Mouse (Mus musculus): ENCODE measurements around the gene Veph1. TPM values are rescaled to one million over a fixed set of nuclear protein-coding genes. Genes with fewer than 3 reads are reported as not detected.
A peak's percentile ranks its signal among the peaks of the same experiment; 100 is the strongest.

Gene Veph1
- polyA plus RNA-seq, 1 experiment from 2014 or later: 12.0 TPM

DNA sequence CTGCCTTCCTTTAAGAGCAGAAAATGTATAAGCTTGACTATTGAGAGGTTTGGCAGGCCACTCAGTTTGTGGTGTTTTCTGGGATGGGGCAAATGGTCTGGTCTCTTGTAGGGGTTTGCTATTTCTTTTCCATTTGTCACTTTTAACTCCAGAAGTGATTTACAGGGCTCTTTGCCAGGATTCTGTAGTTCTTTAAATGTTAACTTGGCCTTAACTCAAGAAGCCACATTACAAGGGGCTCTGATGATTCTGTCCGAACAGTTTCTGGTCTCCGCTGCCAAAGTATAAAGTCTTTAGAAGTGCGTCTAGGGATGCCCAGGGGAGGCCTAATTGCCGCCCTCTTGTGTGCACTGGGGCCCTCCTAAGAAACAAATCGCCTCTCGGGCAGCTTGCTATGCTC, 134.0 kb downstream of the Veph1 start:
- Histone ChIP-seq H3K9ac (no peak overlapping the region), H3K27ac (no peak overlapping the region), H3K4me3 (replicated peaks) (no peak overlapping the region), H3K27me3 (no peaks in the 10 kb centered on the region), H3K9me3 (replicated peaks) (no peaks in the 10 kb centered on the region), H3K4me2 (no peak overlapping the region), H3K36me3 (no peaks in the 10 kb centered on the region), H3K4me1 (no peaks in the 10 kb centered on the region)
- 48% methylated on average over 6 of the region's 6 CpGs for WGBS
- ATAC-seq (replicated peaks; ENCODE audit: low FRiP score): no peak

DNA sequence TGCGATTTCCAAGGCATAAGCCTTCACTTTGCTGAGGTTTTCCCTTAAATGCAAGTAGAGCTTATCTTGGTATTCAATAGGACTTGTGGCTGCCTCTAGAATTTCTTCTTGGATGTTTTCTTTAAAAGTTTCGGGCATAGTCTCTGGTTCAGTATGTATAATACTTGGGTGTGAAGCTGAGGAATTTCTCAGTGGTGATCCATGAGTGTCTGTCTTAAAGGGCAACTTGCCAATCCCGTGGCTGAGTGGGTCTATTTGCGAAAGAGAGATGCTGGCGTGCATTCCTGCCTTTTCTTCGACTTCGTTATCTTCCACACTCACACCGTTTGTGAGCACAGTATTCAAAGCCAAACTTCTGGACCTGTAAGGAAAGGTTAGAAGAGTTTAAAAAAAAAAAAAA, 138.7 kb downstream of the Veph1 start:
- WGBS: 86% methylated on average over 8 of the region's 8 CpGs
- H3K27me3 ChIP-seq: no peaks in the 10 kb centered on the region
- H3K4me3 ChIP-seq (replicated peaks): no peak overlapping the region
- no peak overlapping the region for H3K27ac ChIP-seq
- no peak overlapping the region for H3K9ac ChIP-seq
- H3K4me2 ChIP-seq: no peak overlapping the region
- no peaks in the 10 kb centered on the region for H3K4me1 ChIP-seq
- ATAC-seq (replicated peaks; ENCODE audit: low FRiP score): no peak
- H3K9me3 ChIP-seq (replicated peaks): no peaks in the 10 kb centered on the region
- no peaks in the 10 kb centered on the region for H3K36me3 ChIP-seq

DNA sequence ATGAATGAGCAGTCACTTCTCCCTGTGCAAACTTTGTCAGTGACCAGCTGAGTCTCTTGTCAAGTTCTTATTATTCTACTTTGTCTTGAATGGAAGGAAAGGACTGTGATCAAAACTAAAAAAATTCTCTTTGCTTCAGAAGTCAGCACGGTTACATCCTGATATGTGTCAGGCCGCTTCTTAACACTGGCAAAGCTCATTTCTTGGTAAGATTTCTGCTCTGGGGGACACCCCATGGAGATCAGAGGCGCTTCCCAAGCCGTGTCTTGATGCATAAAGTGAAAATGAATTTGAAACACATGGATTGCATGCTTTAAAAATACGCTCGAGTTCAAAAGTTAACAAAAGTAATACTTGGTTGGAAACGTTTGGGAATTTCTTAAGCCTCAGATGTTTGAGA, 159.0 kb downstream of the Veph1 start:
- H3K27me3 ChIP-seq: no peaks in the 10 kb centered on the region
- H3K9ac ChIP-seq: no peak overlapping the region
- H3K4me1 ChIP-seq: peaks cover 8% of the 10 kb centered on the region; the same call in 1 of the 2 replicates
- no peak overlapping the region for H3K4me2 ChIP-seq
- no peak overlapping the region for H3K4me3 ChIP-seq (replicated peaks)
- no peak for ATAC-seq (replicated peaks; ENCODE audit: low FRiP score)
- H3K27ac ChIP-seq: no peak overlapping the region
- H3K36me3 ChIP-seq: no peaks in the 10 kb centered on the region
- H3K9me3 ChIP-seq (replicated peaks): no peaks in the 10 kb centered on the region
- 80% methylated on average over 7 of the region's 7 CpGs for WGBS

DNA sequence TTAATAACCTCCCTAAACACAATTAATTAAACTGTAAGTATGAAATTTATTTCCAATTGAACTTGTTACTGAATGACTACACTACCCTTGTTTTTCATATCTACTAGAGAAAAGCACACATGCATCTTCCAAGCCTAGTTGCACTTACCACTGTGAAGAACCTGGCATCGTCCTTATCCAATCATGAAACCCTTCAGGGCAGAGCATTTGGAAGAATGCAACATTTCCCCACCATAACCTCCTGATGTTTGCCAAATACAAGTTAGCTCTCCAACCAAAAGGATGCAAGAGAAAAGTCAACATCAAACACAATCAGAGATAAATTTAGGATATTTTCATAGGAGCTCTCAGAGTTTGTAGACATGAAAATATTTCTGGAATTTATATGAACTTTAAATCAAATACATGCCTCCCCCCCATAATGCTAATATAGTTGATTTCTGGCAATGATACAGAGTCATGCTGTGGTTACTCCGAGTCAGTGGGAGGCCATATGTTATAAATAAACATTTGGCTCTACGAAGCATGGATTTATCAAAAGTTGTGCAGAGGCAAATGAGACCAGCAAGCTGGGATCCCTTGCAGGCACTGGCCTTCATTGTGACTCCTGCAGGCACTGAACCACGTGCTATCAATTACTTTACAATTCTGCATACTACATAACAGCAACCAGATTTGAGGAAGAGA, 165.2 kb downstream of the Veph1 start:
- Histone ChIP-seq H3K9ac (no peak overlapping the region), H3K4me2 (no peak overlapping the region), H3K4me3 (replicated peaks) (no peak overlapping the region), H3K9me3 (replicated peaks) (no peaks in the 10 kb centered on the region), H3K27me3 (no peaks in the 10 kb centered on the region), H3K36me3 (no peaks in the 10 kb centered on the region), H3K27ac (peak overlapping the region; percentile 45; the same call in 1 of the 2 replicates), H3K4me1 (peaks cover 16% of the 10 kb centered on the region)
- 56% methylated on average over 4 of the region's 4 CpGs for WGBS
- 0 out of 2 replicates have a peak, but pooled peaks have one; percentile 52 for ATAC-seq (replicated peaks; ENCODE audit: low FRiP score)

DNA sequence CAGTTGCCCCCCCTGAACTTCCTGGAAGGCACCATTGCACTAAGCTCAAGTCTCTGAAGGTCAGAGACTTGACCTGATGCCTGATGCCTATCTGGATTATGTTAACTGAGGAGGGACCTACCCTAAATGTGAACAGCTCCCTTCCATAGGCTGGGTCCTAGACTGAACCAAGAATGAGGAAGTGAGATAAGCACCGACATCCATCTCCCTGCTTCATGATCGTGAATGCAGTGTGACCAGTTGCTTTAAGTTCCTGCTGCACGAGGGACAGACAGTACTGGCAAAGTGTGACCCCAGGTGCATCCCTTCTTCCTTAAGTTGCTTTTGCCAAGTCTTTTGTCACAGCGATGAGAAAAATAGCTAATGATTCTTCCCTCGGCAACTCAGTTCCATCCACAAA, 166.9 kb downstream of the Veph1 start:
- Histone ChIP-seq H3K27ac (no peak overlapping the region), H3K27me3 (no peaks in the 10 kb centered on the region), H3K9me3 (replicated peaks) (no peaks in the 10 kb centered on the region), H3K9ac (no peak overlapping the region), H3K4me2 (no peak overlapping the region), H3K4me3 (replicated peaks) (no peak overlapping the region), H3K36me3 (no peaks in the 10 kb centered on the region), H3K4me1 (peaks cover 9% of the 10 kb centered on the region; the same call in 1 of the 2 replicates)
- WGBS: 70% methylated on average over 5 of the region's 5 CpGs
- no peak for ATAC-seq (replicated peaks; ENCODE audit: low FRiP score)

DNA sequence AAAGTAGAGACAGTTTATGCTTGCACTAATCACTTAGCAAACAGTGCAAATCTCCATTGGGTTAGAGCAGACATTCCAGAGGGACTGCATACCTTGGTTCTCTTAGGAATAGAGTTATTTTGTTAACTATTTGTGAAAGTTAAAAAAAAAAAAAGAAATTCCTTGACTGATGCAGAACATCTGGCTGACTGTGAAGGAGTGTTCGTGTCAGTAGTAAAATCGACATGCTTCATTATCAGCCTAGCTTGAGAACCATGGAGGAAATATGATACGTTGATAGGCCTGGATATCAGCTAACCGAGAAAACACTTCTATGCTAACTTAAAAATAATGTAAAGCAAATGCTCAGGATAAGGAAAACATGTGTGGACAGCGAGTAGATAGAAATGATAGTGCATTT, 191.1 kb downstream of the Veph1 start:
- Histone ChIP-seq H3K27ac (no peak overlapping the region), H3K9me3 (replicated peaks) (no peaks in the 10 kb centered on the region), H3K4me3 (replicated peaks) (no peak overlapping the region), H3K4me1 (peaks cover 11% of the 10 kb centered on the region; the same call in 1 of the 2 replicates), H3K4me2 (no peak overlapping the region), H3K36me3 (no peaks in the 10 kb centered on the region), H3K27me3 (no peaks in the 10 kb centered on the region), H3K9ac (no peak overlapping the region)
- 23% methylated on average over 5 of the region's 5 CpGs for WGBS
- no peak for ATAC-seq (replicated peaks; ENCODE audit: low FRiP score)

DNA sequence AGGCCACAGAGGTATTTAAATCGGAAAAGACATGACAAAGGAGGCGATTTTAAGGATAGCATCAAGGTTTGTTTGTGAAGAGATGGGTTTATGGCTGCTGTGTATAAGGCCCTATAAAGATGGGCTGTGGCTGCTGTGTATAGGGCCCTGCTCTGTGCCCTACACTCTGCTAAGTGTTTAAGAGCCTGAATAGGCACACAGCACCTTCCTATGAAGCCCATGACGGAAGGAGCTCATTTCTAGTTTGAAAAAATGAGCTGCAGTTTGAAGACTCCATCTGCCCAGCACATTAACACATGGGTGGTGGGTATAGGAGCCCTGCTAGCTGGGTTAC, 194.1 kb downstream of the Veph1 start:
- no peaks in the 10 kb centered on the region for H3K27me3 ChIP-seq
- no peak overlapping the region for H3K4me2 ChIP-seq
- peaks cover 11% of the 10 kb centered on the region; the same call in 1 of the 2 replicates for H3K4me1 ChIP-seq
- 79% methylated on average over 3 of the region's 3 CpGs for WGBS
- H3K9ac ChIP-seq: no peak overlapping the region
- no peak overlapping the region for H3K4me3 ChIP-seq (replicated peaks)
- no peak overlapping the region for H3K27ac ChIP-seq
- H3K9me3 ChIP-seq (replicated peaks): no peaks in the 10 kb centered on the region
- ATAC-seq (replicated peaks; ENCODE audit: low FRiP score): no peak
- no peaks in the 10 kb centered on the region for H3K36me3 ChIP-seq

DNA sequence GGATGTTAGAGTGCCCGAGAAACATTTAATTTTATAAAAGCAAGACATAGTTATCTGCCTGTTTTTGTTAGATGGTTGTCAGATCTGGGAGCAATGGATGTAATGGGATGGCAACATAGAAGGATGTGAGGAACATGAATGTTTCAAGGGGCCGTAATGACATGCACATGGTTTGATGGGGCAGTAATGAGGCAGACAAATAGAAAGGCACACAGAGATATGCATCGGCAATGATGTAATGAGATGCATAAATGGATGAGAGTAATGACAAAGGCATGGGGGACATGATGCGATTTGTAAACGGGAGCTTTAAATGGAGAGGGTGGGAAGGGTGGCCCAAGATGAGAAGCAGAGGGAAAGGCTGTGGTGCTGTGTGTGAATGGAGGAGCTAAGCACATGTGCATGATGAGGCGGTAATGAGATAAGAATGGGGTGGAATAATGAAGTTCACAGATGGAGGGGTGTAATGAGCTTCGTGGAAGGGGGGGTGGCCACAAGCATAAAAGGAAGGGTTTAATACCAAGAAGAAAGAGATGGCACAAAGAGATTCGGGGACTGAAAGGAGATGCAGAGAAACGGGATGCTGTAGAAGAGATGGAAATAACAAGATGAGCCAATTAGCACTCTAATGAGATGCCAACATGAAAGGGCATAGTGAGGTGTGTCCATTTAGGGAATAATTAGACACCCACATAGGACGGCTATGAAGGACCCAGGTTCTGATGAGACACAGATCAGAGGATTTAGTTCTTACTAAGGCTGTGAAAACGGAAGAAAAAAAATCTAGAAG, 194.6 kb downstream of the Veph1 start:
- WGBS: 72% methylated on average over 11 of the region's 11 CpGs
- Histone ChIP-seq H3K4me1 (peaks cover 11% of the 10 kb centered on the region; the same call in 1 of the 2 replicates), H3K27ac (no peak overlapping the region), H3K9me3 (replicated peaks) (no peaks in the 10 kb centered on the region), H3K4me3 (replicated peaks) (no peak overlapping the region), H3K9ac (no peak overlapping the region), H3K4me2 (no peak overlapping the region), H3K36me3 (no peaks in the 10 kb centered on the region), H3K27me3 (no peaks in the 10 kb centered on the region)
- ATAC-seq (replicated peaks; ENCODE audit: low FRiP score): no peak

DNA sequence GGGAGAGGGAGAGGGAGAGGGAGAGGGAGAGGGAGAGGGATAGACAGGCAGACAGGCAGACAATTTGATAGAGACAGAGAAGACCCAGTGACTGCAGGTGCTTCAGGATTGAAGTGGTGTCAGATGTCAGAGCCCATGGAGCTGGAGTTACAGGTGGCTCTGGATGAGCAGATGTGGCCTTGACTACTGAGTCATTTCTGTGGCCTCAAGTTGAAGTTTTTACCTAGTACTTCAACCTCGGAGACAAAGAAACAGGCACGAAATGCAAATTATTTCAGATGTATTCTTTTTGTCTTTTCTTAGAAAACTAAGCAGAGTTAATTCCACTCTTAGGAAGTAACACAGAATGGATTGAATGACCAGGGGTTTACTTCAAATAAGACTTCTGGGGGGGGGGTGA, 195.6 kb downstream of the Veph1 start:
- Histone ChIP-seq H3K4me2 (no peak overlapping the region), H3K4me3 (replicated peaks) (no peak overlapping the region), H3K27me3 (no peaks in the 10 kb centered on the region), H3K27ac (no peak overlapping the region), H3K4me1 (peaks cover 11% of the 10 kb centered on the region; the same call in 1 of the 2 replicates), H3K36me3 (no peaks in the 10 kb centered on the region), H3K9me3 (replicated peaks) (no peaks in the 10 kb centered on the region), H3K9ac (no peak overlapping the region)
- no peak for ATAC-seq (replicated peaks; ENCODE audit: low FRiP score)
- WGBS: 81% methylated on average over 2 of the region's 2 CpGs

DNA sequence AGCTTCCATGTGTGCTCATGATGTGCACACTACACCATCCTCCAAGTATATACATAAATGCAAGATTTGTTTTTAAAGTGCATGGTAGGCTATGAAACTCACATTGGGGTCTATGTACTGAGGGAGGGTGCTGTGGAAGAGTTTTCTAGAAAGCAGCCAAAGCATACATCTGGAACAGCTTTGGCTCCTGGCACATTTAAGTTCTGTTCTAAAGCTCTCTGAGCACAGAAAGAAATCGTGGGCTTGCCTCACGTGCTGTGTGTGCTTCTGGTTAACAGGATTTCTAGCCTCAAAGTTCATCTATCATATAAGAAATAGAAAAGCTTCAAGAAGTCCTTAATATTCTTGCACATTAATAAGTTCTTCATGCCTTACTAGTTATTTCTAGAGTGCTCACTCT, 204.9 kb downstream of the Veph1 start:
- no peaks in the 10 kb centered on the region for H3K4me1 ChIP-seq
- WGBS: 90% methylated on average over 2 of the region's 2 CpGs
- H3K27me3 ChIP-seq: no peaks in the 10 kb centered on the region
- H3K27ac ChIP-seq: no peak overlapping the region
- H3K9me3 ChIP-seq (replicated peaks): no peaks in the 10 kb centered on the region
- no peak overlapping the region for H3K4me3 ChIP-seq (replicated peaks)
- 0 out of 2 replicates have a peak, but pooled peaks cover 3% of the 10 kb centered on the region for H3K36me3 ChIP-seq
- ATAC-seq (replicated peaks; ENCODE audit: low FRiP score): no peak
- no peak overlapping the region for H3K4me2 ChIP-seq
- H3K9ac ChIP-seq: no peak overlapping the region

DNA sequence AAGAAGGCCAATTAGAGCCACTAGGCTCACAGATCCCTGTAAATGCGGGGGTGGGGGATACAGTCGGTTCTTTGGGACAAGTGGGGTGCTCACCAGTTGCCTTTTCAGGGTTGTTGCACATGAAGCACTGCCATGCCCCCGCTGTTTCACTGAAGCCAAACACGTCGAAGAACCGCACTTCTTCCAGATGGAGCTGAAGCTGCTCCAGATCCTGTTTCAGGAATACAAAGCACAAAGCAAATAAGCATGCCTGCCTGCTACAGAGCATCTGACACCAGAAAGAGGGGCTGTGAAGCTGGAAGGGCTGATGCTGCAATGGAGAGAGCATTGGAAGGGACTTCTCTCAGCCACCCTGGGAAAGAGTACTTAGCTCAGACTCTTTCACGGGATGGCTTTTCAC, 209.0 kb downstream of the Veph1 start:
- Histone ChIP-seq H3K4me1 (no peaks in the 10 kb centered on the region), H3K4me2 (no peak overlapping the region), H3K27me3 (no peaks in the 10 kb centered on the region), H3K4me3 (replicated peaks) (no peak overlapping the region), H3K36me3 (0 out of 2 replicates have a peak, but pooled peaks cover 7% of the 10 kb centered on the region), H3K9me3 (replicated peaks) (0 out of 2 replicates have a peak, but pooled peaks cover 3% of the 10 kb centered on the region), H3K9ac (no peak overlapping the region), H3K27ac (no peak overlapping the region)
- 77% methylated on average over 7 of the region's 7 CpGs for WGBS
- ATAC-seq (replicated peaks; ENCODE audit: low FRiP score): no peak

DNA sequence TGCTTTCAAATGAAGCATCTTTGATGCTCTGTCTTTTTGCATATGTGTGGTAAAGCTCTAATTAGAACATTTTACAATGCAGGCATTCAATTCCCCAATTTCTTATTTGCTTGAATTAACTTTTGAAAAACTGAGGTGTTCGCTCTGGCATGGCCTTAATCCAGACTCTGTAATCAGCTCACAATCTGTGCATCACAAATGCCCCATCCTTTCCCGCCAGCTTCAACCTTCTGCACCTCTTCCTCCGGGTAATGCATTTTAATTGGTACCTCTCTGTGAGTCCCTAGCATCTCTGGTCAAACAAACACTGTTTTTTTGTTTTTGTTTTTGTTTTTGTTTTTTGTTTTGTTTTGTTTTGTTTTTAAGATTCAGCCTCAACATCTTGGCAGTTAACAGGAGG, 212.8 kb downstream of the Veph1 start:
- Histone ChIP-seq H3K4me3 (replicated peaks) (no peak overlapping the region), H3K4me2 (no peak overlapping the region), H3K9me3 (replicated peaks) (0 out of 2 replicates have a peak, but pooled peaks cover 3% of the 10 kb centered on the region), H3K27me3 (no peaks in the 10 kb centered on the region), H3K27ac (no peak overlapping the region), H3K4me1 (peaks cover 2% of the 10 kb centered on the region; the same call in 1 of the 2 replicates), H3K9ac (no peak overlapping the region), H3K36me3 (0 out of 2 replicates have a peak, but pooled peaks cover 7% of the 10 kb centered on the region)
- ATAC-seq (replicated peaks; ENCODE audit: low FRiP score): no peak
- 93% methylated on average over 3 of the region's 3 CpGs for WGBS
